Mouse (Mus musculus) limb, embryonic 14.5 days (tissue): ENCODE data around the gene Dusp1. TPM values are rescaled to one million over a fixed set of nuclear protein-coding genes. Genes with fewer than 3 reads are reported as not detected.

Source experiments
- ATAC-seq: fragments of 200-750 bp; cut with Nextera tagmentation; 2 replicates; pipeline ENCODE4 v1.8.0; 2017; ENCODE audit warnings: low read depth, moderate number of reproducible peaks, moderate TSS enrichment; ENCODE audit not compliant: low FRiP score
- DNase-seq: peaks from one replicate; pipeline ENCODE4 v3.0.0-alpha.2; 2015; ENCODE audit warnings: low spot score
- H3K27ac ChIP-seq: fragments of 300-500 bp; sonication (generic); replicated peaks from 2 replicates; pipeline ENCODE4 v1.5.1; 2014; ENCODE audit warnings: low read depth, mild to moderate bottlenecking, low read length, moderate library complexity, mixed read lengths
- H3K27me3 ChIP-seq: fragments of 300-500 bp; sonication (generic); 2 replicates; pipeline ENCODE4 v1.6.1; 2014; ENCODE audit warnings: low read length, mixed read lengths; ENCODE audit not compliant: control insufficient read depth, insufficient read depth
- H3K36me3 ChIP-seq: fragments of 300-500 bp; sonication (generic); 2 replicates; pipeline ENCODE4 v1.6.1; 2014; ENCODE audit warnings: mild to moderate bottlenecking, low read length, moderate library complexity, mixed read lengths; ENCODE audit not compliant: control insufficient read depth, insufficient read depth
- H3K4me1 ChIP-seq: fragments of 300-500 bp; sonication (generic); 2 replicates; pipeline ENCODE4 v1.6.1; 2014; ENCODE audit warnings: antibody characterized with exemption, low read length, mixed read lengths; ENCODE audit not compliant: control insufficient read depth, insufficient read depth
- H3K4me2 ChIP-seq: fragments of 300-500 bp; sonication (generic); replicated peaks from 2 replicates; pipeline ENCODE4 v1.6.1; 2014; ENCODE audit warnings: low read depth, mild to moderate bottlenecking, low read length, moderate library complexity; ENCODE audit not compliant: severe bottlenecking
- H3K4me3 ChIP-seq: fragments of 300-500 bp; sonication (generic); replicated peaks from 2 replicates; pipeline ENCODE4 v1.5.1; 2014; ENCODE audit warnings: low read length
- H3K9ac ChIP-seq: fragments of 300-500 bp; sonication (generic); 2 replicates; pipeline ENCODE4 v1.6.1; 2014; ENCODE audit warnings: mild to moderate bottlenecking, low read depth, low read length, moderate library complexity; ENCODE audit not compliant: severe bottlenecking
- H3K9me3 ChIP-seq: fragments of 300-500 bp; sonication (generic); 2 replicates; pipeline ENCODE4 v1.6.1; 2016; ENCODE audit warnings: low read length; ENCODE audit not compliant: control insufficient read depth
- POLR2A ChIP-seq: fragments of 200-500 bp; IDR thresholded peaks from 2 replicates; pipeline ENCODE4 v1.8.0; 2012; ENCODE audit warnings: inconsistent platforms, mild to moderate bottlenecking, moderate library complexity, borderline replicate concordance; ENCODE audit not compliant: insufficient read depth, insufficient read length; ENCODE audit errors: extremely low read depth
- WGBS: fragments of 180-500 bp; shearing (Covaris S2); extraction: QIAGEN DNeasy Blood & Tissue Kit; methylation state at CpG from one replicate; pipeline ENCODE4 v1.1.7; 2014; 5-methylcytosine and 5-hydroxymethylcytosine counted together
- polyA plus RNA-seq, 2 experiments: library from polyadenylated mRNA; depleted of rRNA in 1 of 2; stranded (reverse) in 1 of 2; unstranded in 1 of 2; fragments of >200 nt; fragmentation: Nextera tagmentation in 1 of 2; extraction: Ambion mirVana in 1 of 2; gene quantifications; 2 replicates each; pipeline versions ENCODE4 v1.2.1 to v1.2.3; 2012 to 2014

Gene Dusp1
- polyA plus RNA-seq, 2 experiments = 27.7 to 29.6 TPM

DNA sequence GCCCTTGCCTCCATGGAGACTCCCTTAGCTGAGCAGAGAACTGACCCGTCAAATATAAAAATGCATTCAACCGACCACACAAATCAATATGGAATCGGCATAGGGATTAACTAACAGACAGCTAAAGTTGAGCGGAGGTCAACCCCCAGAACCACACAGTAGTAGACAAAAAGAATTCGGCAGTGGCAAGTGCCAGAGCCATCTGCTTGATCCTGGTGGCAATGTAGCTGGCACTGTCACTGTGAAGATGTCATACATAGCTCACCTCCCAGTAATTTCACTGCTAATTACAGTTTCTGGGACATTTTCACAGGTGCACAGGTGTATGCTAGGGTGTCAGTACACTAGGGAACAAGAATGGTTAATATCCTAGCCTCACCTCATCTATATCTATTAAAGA lies 21.8 kb downstream of the Dusp1 start:
- TF ChIP-seq POLR2A = no peak
- no peak overlapping the region for H3K27ac ChIP-seq
- no peaks in the 10 kb centered on the region for H3K9me3 ChIP-seq
- H3K36me3 ChIP-seq = no peaks in the 10 kb centered on the region
- H3K4me1 ChIP-seq = no peaks in the 10 kb centered on the region
- no peak overlapping the region for H3K4me3 ChIP-seq
- H3K27me3 ChIP-seq = no peaks in the 10 kb centered on the region
- DNase-seq (no peak), ATAC-seq (no peak)
- WGBS = 82% methylated on average over 5 of the region's 5 CpGs
- no peak overlapping the region for H3K4me2 ChIP-seq
- H3K9ac ChIP-seq = no peak overlapping the region

GRCm38 (mm10) chr17:26537722-26538471 lies 24.0 kb downstream of the Dusp1 start:
- no peak overlapping the region for H3K4me2 ChIP-seq
- ATAC-seq = no peak
- peak; percentile 29 for DNase-seq

GRCm38 (mm10) chr17:26535251-26536136 lies 26.4 kb downstream of the Dusp1 start:
- no peak for TF ChIP-seq POLR2A
- Histone ChIP-seq H3K36me3 (no peaks in the 10 kb centered on the region), H3K9ac (no peak overlapping the region), H3K9me3 (no peaks in the 10 kb centered on the region), H3K4me1 (peaks cover 8% of the 10 kb centered on the region), H3K27ac (no peak overlapping the region), H3K4me3 (no peak overlapping the region), H3K4me2 (no peak overlapping the region), H3K27me3 (no peaks in the 10 kb centered on the region)
- no peak for ATAC-seq
- WGBS = 77% methylated on average over 7 of the region's 7 CpGs
- DNase-seq = no peak

More at GRCm38 (mm10) chr17:26537722-26538471, 24.0 kb downstream of the Dusp1 start:
- Histone ChIP-seq H3K27me3 (no peaks in the 10 kb centered on the region), H3K9ac (no peak overlapping the region), H3K4me1 (no peaks in the 10 kb centered on the region), H3K4me3 (no peak overlapping the region), H3K27ac (no peak overlapping the region), H3K36me3 (no peaks in the 10 kb centered on the region), H3K9me3 (no peaks in the 10 kb centered on the region)
- TF ChIP-seq POLR2A = no peak
- 28% methylated on average over 6 of the region's 6 CpGs for WGBS

DNA sequence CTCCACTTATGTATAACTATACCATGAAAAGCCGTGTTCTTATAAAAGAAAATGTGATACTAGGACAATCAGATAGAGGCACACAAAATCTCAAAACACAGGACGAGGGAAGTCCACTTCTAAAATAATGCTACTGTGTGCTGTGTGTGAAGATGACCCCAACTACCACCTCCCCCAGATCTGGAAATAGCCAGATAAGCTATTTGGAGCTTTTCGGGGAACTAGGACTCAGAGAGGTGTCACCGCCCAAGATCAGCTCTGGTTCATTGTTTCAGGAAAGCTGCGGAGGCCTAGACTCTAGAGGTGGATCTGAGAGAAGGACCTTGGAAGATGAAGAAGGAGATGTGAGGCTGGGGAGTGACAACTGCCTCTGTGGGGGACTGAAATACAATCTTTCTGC lies 27.2 kb downstream of the Dusp1 start:
- Histone ChIP-seq H3K4me3 (no peak overlapping the region), H3K27me3 (no peaks in the 10 kb centered on the region), H3K4me1 (peaks cover 16% of the 10 kb centered on the region), H3K9me3 (no peaks in the 10 kb centered on the region), H3K4me2 (no peak overlapping the region), H3K36me3 (no peaks in the 10 kb centered on the region), H3K27ac (no peak overlapping the region), H3K9ac (no peak overlapping the region)
- WGBS = 96% methylated on average over 5 of the region's 5 CpGs
- TF ChIP-seq POLR2A = no peak
- no peak for ATAC-seq
- DNase-seq = no peak

DNA sequence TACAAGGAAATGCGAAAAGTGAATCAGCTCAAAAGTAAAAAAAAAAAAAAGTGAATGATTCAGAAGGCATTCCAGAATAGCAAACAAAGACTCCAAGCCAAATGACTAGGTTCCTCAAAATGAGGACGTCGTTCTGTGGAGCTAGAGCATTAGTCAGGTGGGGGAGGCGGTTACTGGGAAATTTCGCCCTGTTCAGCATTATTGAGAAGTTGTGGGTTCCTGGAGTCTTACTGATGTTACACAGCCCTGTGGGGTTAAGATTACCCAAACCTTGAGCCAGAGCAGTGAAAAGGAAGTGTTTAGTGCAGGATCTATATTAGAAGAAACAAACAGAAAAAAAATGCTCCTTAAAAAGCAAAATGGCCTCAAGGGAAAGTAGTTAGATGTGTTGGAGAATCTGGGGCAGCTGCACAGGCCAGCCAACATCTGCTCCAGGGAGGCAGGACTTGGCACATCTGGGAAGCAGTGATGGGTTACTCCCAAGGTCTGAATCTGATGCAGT lies 28.0 kb downstream of the Dusp1 start:
- H3K9me3 ChIP-seq = no peaks in the 10 kb centered on the region
- H3K36me3 ChIP-seq = no peaks in the 10 kb centered on the region
- H3K27me3 ChIP-seq = no peaks in the 10 kb centered on the region
- H3K4me2 ChIP-seq = no peak overlapping the region
- ATAC-seq (no peak), DNase-seq (peak; percentile 34)
- TF ChIP-seq POLR2A = no peak
- 62% methylated on average over 5 of the region's 5 CpGs for WGBS
- peaks cover 17% of the 10 kb centered on the region for H3K4me1 ChIP-seq
- no peak overlapping the region for H3K9ac ChIP-seq
- no peak overlapping the region for H3K4me3 ChIP-seq
- no peak overlapping the region for H3K27ac ChIP-seq
